Mouse (Mus musculus): ENCODE measurements at regions not wholly inside any gene's neighbourhood (a gene's known extent, or its start where the extent isn't known, plus 50 kb on each side); places are given as distances from the start of the nearest gene placed in this dataset.

DNA sequence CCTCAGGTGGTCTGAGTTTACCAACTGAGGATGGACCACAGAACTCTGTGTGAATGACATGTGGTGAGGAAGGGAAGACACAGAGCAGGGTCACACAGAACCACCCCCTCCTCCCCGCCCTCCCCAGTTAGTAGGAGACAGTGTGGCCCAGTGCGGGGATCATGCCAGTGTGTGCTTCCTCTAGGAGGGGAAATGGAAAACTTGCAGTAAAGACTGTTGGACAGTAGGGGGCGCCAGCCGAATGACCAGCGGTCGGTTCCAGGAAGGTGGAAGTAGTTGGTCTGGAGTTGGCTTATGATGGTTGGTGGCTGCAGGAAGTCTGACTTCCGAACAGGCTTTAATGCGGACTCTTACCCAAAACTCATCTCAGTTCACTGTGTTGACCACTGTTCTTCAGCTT lies 87.3 kb downstream of the Syf2 start:
- H3K9me3 ChIP-seq = no peaks in the 10 kb centered on the region
- H3K27me3 ChIP-seq (ENCODE audit: insufficient read depth, poor library complexity, severe bottlenecking) = peaks cover 81% of the 10 kb centered on the region
- 20% methylated on average over 8 of the region's 8 CpGs for WGBS
- H3K27ac ChIP-seq = no peak overlapping the region
- no peak overlapping the region for H3K4me3 ChIP-seq
- no peaks in the 10 kb centered on the region; the same call in 1 of the 2 replicates for H3K4me1 ChIP-seq
- DNase-seq (ENCODE audit: low spot score) = peak; percentile 81
- H3K36me3 ChIP-seq = no peaks in the 10 kb centered on the region

DNA sequence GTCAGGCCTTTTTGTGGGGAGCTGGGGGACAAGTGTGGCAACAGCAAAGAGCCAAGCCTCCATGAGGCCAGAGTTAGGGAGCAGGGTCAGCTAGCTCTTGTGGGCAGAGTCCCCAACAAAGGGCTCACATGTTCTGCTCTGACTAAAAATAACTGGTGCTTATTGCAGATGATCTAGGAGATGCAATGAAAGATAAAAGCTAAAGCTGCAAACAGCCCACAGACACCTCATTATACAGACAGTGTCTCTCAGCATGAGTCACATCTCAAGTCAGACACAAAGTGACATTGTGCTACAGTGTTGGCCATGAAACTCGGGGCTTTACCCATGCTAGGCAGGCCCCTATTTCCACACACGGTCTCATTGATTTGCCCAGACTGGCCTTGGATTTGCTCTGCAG lies 88.4 kb downstream of the Syf2 start:
- WGBS = 63% methylated on average over 2 of the region's 2 CpGs
- H3K27ac ChIP-seq = no peak overlapping the region
- H3K9me3 ChIP-seq = no peaks in the 10 kb centered on the region
- no peaks in the 10 kb centered on the region; the same call in 1 of the 2 replicates for H3K4me1 ChIP-seq
- H3K27me3 ChIP-seq (ENCODE audit: insufficient read depth, poor library complexity, severe bottlenecking) = peaks cover 80% of the 10 kb centered on the region
- DNase-seq (ENCODE audit: low spot score) = no peak
- no peaks in the 10 kb centered on the region for H3K36me3 ChIP-seq
- H3K4me3 ChIP-seq = no peak overlapping the region

DNA sequence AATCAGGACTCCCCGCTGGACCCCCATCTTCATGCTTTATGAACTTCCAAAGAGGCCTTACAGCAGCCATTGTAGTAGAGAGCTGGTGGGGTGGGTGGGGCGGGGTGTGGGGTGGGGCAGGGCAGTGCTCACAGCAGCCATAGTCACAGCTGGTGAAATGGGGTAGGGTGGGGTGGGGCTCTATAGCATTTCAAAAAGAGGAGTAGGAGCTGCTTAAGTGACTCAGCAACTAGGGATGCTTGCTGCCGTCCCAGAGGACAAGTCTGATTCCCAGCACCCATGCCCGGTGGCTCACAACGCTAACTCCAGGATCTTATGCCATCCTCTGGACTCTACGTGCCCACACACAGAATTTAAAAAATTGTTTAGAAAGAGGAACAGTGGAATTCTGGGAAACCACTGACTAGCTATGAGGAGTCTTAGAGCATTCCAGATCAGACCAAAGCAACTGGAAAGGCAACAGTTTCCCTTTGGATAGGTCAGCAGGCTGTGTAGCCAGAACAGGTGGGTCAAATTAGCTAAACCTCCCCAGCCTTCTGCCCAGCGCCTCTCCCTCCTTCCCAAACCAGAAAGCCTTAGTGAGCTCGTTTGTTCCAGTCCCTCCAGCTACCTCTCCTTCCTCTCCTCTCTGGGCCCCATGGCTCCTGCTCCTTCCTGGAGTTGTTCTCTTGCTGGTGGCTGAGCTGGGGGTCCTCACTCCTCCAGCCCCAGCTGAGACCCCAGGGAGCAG lies 89.7 kb downstream of the Syf2 start:
- 77% methylated on average over 8 of the region's 8 CpGs for WGBS
- H3K27me3 ChIP-seq (ENCODE audit: insufficient read depth, poor library complexity, severe bottlenecking) = peaks cover 76% of the 10 kb centered on the region
- no peaks in the 10 kb centered on the region for H3K36me3 ChIP-seq
- H3K4me3 ChIP-seq = no peak overlapping the region
- no peak for DNase-seq (ENCODE audit: low spot score)
- H3K9me3 ChIP-seq = no peaks in the 10 kb centered on the region
- H3K27ac ChIP-seq = no peak overlapping the region
- no peaks in the 10 kb centered on the region; the same call in 1 of the 2 replicates for H3K4me1 ChIP-seq

DNA sequence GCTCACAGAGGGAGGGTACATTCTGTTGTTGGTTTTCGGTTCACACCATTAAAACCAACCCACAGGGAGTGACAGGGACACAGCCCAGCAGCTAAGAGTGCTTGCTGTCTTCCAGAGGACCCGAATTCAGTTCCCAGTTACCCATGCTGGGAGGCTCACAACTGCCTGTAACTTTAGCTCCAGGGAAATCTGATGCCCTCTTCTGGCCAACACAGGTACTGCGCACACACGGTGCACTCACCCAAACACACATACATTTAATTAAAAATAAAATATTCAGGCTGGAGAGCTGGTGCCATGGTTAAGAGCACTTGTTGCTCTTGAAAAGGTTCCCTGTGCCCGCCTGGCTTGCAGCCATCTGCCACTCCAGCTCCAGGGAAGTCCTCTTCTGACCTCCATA lies 92.5 kb downstream of the Syf2 start:
- Histone ChIP-seq H3K36me3 (no peaks in the 10 kb centered on the region), H3K4me1 (peaks cover 15% of the 10 kb centered on the region), H3K9me3 (no peaks in the 10 kb centered on the region), H3K27ac (no peak overlapping the region), H3K4me3 (no peak overlapping the region), H3K27me3 (ENCODE audit: insufficient read depth, poor library complexity, severe bottlenecking) (peaks cover 81% of the 10 kb centered on the region)
- WGBS = 89% methylated on average over 5 of the region's 5 CpGs
- DNase-seq (ENCODE audit: low spot score) = no peak

DNA sequence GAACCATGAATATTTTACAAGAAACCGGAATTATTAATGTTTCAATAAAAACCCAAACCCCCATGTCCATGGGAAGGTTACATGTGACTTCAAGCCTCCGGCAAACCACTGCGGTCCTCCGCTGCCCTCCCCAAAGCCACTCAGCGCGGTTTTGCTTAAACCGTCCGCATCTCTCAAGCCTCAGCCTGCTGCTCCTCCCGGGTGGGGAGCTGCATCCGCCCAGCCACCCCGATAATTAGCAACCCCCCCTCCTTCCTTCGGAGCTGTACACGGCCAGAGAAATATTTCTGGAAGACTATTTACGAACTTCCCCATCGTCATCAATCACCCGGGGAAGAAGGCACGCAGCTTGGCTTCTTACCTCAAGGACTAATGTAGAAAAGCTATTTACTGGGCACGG lies 94.7 kb upstream of the Runx3 start:
- 79% methylated on average over 18 of the region's 18 CpGs for WGBS
- Histone ChIP-seq H3K27me3 (ENCODE audit: insufficient read depth, poor library complexity, severe bottlenecking) (peaks cover 80% of the 10 kb centered on the region), H3K4me3 (no peak overlapping the region), H3K4me1 (peaks cover 22% of the 10 kb centered on the region), H3K27ac (no peak overlapping the region), H3K9me3 (no peaks in the 10 kb centered on the region), H3K36me3 (no peaks in the 10 kb centered on the region)
- DNase-seq (ENCODE audit: low spot score) = no peak

DNA sequence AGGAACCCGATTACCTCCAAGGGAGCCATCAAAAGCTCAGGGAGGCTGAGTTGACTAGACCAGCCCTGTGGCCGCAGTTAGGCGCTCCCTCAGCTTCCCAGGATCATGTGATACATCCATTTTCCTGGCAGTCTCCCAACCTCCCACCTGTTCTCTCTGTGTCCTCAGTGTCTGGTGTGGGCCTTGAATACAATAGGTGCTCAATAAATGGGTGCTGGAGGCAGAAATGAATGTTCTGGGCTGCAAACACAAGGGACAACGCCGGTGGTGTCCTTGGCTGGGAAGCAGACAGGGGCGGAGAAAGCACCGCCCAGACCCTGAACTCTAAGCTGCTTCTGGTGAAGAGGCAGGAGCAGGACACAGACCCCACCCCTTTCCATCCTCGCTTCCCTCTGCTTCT lies 93.3 kb upstream of the Runx3 start:
- peaks cover 69% of the 10 kb centered on the region for H3K27me3 ChIP-seq (ENCODE audit: insufficient read depth, poor library complexity, severe bottlenecking)
- H3K27ac ChIP-seq = no peak overlapping the region
- no peaks in the 10 kb centered on the region for H3K9me3 ChIP-seq
- no peak overlapping the region for H3K4me3 ChIP-seq
- H3K4me1 ChIP-seq = peaks cover 32% of the 10 kb centered on the region
- 53% methylated on average over 8 of the region's 8 CpGs for WGBS
- DNase-seq (ENCODE audit: low spot score) = no peak
- no peaks in the 10 kb centered on the region for H3K36me3 ChIP-seq

DNA sequence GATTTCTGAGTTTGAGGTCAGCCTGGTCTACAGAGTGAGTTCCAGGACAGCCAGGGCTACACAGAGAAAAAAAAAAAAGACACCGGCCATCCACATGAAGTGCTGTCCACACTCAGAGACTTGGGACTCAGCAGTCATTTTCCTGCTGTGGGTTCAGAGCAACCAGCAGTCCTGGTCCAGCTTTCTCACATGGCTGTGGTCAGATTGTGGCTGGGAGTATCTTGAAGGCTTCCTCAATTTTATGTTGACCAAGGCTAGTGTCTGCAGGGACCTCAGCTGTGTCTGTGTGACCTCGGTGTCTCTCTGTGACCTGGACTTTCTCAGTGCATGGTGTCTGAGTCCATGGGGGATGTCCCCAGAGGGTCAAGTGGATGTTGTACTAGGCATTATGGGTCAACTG lies 90.7 kb upstream of the Runx3 start:
- no peak for DNase-seq (ENCODE audit: low spot score)
- Histone ChIP-seq H3K4me1 (peaks cover 42% of the 10 kb centered on the region), H3K27me3 (ENCODE audit: insufficient read depth, poor library complexity, severe bottlenecking) (peaks cover 60% of the 10 kb centered on the region), H3K36me3 (no peaks in the 10 kb centered on the region), H3K4me3 (no peak overlapping the region), H3K27ac (no peak overlapping the region), H3K9me3 (no peaks in the 10 kb centered on the region)
- 86% methylated on average over 2 of the region's 2 CpGs for WGBS

DNA sequence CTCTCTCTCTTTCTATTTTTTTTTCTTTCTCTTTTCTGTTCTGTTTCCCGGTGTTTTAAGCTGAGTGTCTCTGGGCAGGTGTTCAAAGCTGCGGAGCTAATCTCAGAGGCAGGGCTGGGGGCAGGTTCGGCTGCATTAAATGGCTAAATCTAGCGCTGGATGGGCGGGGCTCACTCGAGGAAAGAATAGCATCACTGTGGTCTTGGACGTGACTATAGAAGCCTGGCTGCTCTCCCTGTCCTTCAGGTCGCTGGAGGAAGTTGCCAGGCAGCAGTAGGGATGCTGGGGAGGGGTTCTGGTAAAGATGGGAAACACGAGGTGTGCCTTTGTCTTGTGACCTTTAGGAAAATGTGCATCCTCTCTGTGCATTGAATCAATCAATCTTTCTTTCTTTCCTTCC lies 88.0 kb upstream of the Runx3 start:
- H3K27me3 ChIP-seq (ENCODE audit: insufficient read depth, poor library complexity, severe bottlenecking) = peaks cover 32% of the 10 kb centered on the region
- H3K36me3 ChIP-seq = no peaks in the 10 kb centered on the region
- no peaks in the 10 kb centered on the region for H3K9me3 ChIP-seq
- 39% methylated on average over 9 of the region's 9 CpGs for WGBS
- H3K27ac ChIP-seq = 0 out of 2 replicates have a peak overlapping the region, but pooled peaks have one; percentile 63
- H3K4me3 ChIP-seq = no peak overlapping the region
- no peak for DNase-seq (ENCODE audit: low spot score)
- H3K4me1 ChIP-seq = peaks cover 38% of the 10 kb centered on the region

DNA sequence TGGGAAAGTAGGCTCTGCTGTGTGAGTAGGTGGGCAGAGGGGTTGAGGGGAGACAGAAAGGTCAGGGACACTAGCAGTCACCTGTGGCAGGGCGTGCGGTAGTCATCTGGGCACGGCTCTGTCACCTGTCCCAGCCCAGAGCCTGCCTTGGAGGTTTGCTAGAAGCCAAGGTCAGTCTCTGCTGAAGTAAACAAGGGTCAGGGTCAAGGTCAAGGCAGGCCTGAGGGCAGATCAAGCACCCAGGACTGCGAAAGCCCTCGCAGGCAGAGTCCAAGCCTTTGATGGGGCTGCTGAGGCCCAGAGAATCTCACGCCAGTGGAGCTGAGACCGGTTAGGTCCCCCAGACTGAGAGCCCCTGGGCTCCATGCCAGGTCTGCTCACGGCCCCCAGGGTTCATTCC lies 87.2 kb upstream of the Runx3 start:
- Histone ChIP-seq H3K36me3 (no peaks in the 10 kb centered on the region), H3K4me1 (peaks cover 32% of the 10 kb centered on the region), H3K4me3 (no peak overlapping the region), H3K9me3 (no peaks in the 10 kb centered on the region), H3K27ac (peak overlapping the region; percentile 32; the same call in 1 of the 2 replicates), H3K27me3 (ENCODE audit: insufficient read depth, poor library complexity, severe bottlenecking) (peaks cover 24% of the 10 kb centered on the region)
- WGBS = 73% methylated on average over 8 of the region's 8 CpGs
- DNase-seq (ENCODE audit: low spot score) = no peak

DNA sequence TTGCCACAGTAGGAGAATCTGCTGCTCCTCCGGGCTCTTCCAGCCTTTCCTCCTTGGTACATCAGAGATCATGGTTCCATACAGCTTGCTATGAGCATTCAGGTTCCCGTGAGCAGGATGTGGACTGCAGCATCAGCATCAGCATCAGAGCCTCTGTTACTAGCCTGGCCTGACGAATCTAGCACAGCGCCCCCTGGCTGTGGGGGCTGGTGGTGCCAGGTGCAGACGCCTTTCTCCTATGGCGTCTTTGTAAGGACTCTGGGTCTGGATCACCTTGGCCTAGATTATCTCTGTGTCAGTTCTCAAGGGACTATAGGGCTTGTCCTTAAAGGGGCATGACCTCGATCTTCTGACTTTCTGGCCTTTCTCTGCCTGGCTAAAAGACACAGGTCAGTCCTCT lies 86.0 kb upstream of the Runx3 start:
- no peak for DNase-seq (ENCODE audit: low spot score)
- Histone ChIP-seq H3K27me3 (ENCODE audit: insufficient read depth, poor library complexity, severe bottlenecking) (peaks cover 13% of the 10 kb centered on the region), H3K36me3 (no peaks in the 10 kb centered on the region), H3K4me1 (peaks cover 32% of the 10 kb centered on the region), H3K27ac (no peak overlapping the region), H3K9me3 (no peaks in the 10 kb centered on the region), H3K4me3 (no peak overlapping the region)
- WGBS = 29% methylated on average over 7 of the region's 7 CpGs

DNA sequence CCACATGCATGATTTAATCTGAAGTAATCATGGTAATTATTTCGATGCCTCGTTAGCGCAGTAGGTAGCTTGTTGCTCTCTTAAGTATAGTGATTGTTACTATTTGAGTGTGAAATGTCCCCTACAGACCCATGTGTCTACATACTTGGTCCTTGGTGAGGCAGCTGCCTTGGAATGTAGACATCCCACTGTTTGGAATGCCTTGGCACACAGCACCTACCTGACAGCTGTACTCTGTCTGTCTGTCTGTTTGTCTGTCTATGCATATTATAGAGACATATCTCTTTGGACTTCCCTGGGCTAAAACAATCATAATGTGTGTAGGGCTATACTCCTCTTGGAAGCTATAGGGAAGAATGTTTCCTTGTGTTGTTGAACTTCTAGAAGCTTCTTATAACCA lies 83.7 kb upstream of the Runx3 start:
- Histone ChIP-seq H3K4me1 (peaks cover 19% of the 10 kb centered on the region), H3K9me3 (no peaks in the 10 kb centered on the region), H3K4me3 (no peak overlapping the region), H3K27ac (no peak overlapping the region), H3K27me3 (ENCODE audit: insufficient read depth, poor library complexity, severe bottlenecking) (peaks cover 14% of the 10 kb centered on the region; the same call in 1 of the 2 replicates), H3K36me3 (no peaks in the 10 kb centered on the region)
- 89% methylated on average over 3 of the region's 3 CpGs for WGBS
- no peak for DNase-seq (ENCODE audit: low spot score)

DNA sequence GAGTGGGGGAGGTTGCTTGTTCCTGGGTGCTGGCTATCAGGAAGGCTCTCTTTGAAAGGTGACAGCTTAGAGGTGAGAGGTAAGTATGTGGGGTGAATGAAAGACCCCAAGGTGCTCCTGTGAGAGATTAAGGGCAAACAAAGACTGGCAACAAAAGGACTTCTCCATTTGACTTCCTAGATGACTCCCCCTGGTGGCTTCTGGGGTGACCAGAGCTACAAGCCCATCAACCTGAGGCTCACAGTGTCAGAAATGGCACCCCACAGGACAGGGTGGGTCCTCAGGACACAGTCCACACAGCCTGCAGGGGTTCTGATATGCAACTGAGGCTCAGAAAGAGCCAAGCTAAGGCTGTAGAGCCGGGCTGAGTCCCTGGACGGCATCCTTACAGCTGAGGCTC lies 81.2 kb upstream of the Runx3 start:
- H3K36me3 ChIP-seq = no peaks in the 10 kb centered on the region
- H3K27ac ChIP-seq = no peak overlapping the region
- H3K9me3 ChIP-seq = no peaks in the 10 kb centered on the region
- no peak for DNase-seq (ENCODE audit: low spot score)
- 0 out of 2 replicates have a peak, but pooled peaks cover 6% of the 10 kb centered on the region for H3K4me1 ChIP-seq
- peaks cover 23% of the 10 kb centered on the region; the same call in 1 of the 2 replicates for H3K27me3 ChIP-seq (ENCODE audit: insufficient read depth, poor library complexity, severe bottlenecking)
- no peak overlapping the region for H3K4me3 ChIP-seq
- 93% methylated on average over 2 of the region's 2 CpGs for WGBS

DNA sequence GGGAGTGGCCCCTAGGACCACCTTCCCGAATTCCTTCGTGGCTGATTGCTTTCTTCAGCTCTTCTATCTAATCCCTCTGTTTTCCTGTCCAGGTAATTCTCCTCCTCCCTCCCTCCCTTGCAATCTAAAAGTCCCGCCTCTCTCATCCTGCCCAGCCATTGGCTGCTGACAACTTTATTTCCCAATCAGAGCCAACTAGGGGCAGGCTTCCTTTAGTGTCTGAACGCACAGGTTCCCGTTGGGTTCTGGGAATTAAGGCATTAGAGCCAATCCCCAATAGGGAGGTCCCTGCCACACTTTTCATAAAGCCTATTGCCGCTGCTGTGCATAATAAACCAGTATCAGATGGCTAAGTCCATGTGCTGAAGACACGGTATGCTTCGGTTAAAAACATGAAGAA lies 78.5 kb upstream of the Runx3 start:
- WGBS = 41% methylated on average over 8 of the region's 8 CpGs
- no peak overlapping the region for H3K27ac ChIP-seq
- no peaks in the 10 kb centered on the region for H3K9me3 ChIP-seq
- H3K27me3 ChIP-seq (ENCODE audit: insufficient read depth, poor library complexity, severe bottlenecking) = peaks cover 28% of the 10 kb centered on the region; the same call in 1 of the 2 replicates
- peaks cover 16% of the 10 kb centered on the region for H3K4me1 ChIP-seq
- H3K4me3 ChIP-seq = no peak overlapping the region
- DNase-seq (ENCODE audit: low spot score) = no peak
- H3K36me3 ChIP-seq = no peaks in the 10 kb centered on the region

DNA sequence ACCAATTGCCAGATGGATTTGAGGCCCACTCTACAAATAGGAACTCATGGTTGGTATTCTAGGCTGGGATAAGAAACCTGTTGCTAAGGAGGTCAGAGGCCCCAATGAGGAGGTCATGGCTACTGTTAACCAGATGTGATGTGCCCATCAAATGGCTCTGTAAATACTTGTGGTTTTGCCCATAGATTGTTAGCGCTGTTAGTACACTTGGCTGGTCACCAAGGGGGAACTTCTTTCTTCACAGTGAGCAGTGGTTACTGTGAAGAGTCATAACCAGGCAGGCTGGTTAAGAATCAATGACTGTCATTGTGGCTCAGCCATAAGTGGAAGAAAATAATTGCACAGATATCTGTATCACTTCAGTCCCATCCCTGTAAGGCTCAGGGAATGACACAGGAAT lies 78.0 kb upstream of the Runx3 start:
- no peak overlapping the region for H3K27ac ChIP-seq
- WGBS = 90% methylated on average over 1 of the region's 1 CpGs
- no peak for DNase-seq (ENCODE audit: low spot score)
- peaks cover 16% of the 10 kb centered on the region for H3K4me1 ChIP-seq
- no peaks in the 10 kb centered on the region for H3K36me3 ChIP-seq
- no peaks in the 10 kb centered on the region for H3K9me3 ChIP-seq
- no peak overlapping the region for H3K4me3 ChIP-seq
- peaks cover 28% of the 10 kb centered on the region; the same call in 1 of the 2 replicates for H3K27me3 ChIP-seq (ENCODE audit: insufficient read depth, poor library complexity, severe bottlenecking)
